Mouse (Mus musculus) thymus, postnatal 25 days (tissue): ENCODE data around the gene Stambpl1.

ENCODE experiments used
- DNase-seq: peaks from one replicate; pipeline ENCODE4 v3.0.0; 2022

The Stambpl1 gene

GRCm38 (mm10) chr19:34241247-34241915 is 49.4 kb downstream of the Stambpl1 start:
- DNase-seq, result no peak

GRCm38 (mm10) chr19:34242925-34243324 is 50.9 kb downstream of the Stambpl1 start:
- DNase-seq, result no peak

GRCm38 (mm10) chr19:34244056-34244455 is 52.0 kb downstream of the Stambpl1 start:
- DNase-seq, result peak; percentile 71

- no peak for DNase-seq
These were observed 56.5 kb downstream of the Stambpl1 start for GRCm38 (mm10) chr19:34248558-34248957.

- no peak for DNase-seq
These were observed 58.6 kb downstream of the Stambpl1 start for GRCm38 (mm10) chr19:34250621-34251020.

- DNase-seq, result no peak
These were observed 59.9 kb downstream of the Stambpl1 start for GRCm38 (mm10) chr19:34251900-34252299.

GRCm38 (mm10) chr19:34252450-34252849 is 60.4 kb downstream of the Stambpl1 start:
- no peak for DNase-seq

GRCm38 (mm10) chr19:34254101-34254879 is 62.3 kb downstream of the Stambpl1 start:
- DNase-seq, result peak; percentile 36

GRCm38 (mm10) chr19:34254880-34255681 is 63.1 kb downstream of the Stambpl1 start, which contains the start of gene Acta2:
TSS of gene Acta2 (minus strand) at chr19:34255590.
- DNase-seq, result no peak

GRCm38 (mm10) chr19:34256149-34256548 is 64.1 kb downstream of the Stambpl1 start:
- DNase-seq, result no peak

- no peak for DNase-seq
These were observed 64.9 kb downstream of the Stambpl1 start for GRCm38 (mm10) chr19:34256936-34257335.

- DNase-seq, result no peak
These were observed 70.4 kb downstream of the Stambpl1 start for GRCm38 (mm10) chr19:34262273-34262974.

GRCm38 (mm10) chr19:34265604-34266193 is 73.7 kb downstream of the Stambpl1 start:
- no peak for DNase-seq

GRCm38 (mm10) chr19:34268991-34269390 is 77.0 kb downstream of the Stambpl1 start:
- no peak for DNase-seq

GRCm38 (mm10) chr19:34270106-34270726 is 78.2 kb downstream of the Stambpl1 start:
- DNase-seq, result no peak

GRCm38 (mm10) chr19:34270824-34271464 is 78.9 kb downstream of the Stambpl1 start:
- DNase-seq, result no peak

- no peak for DNase-seq
These were observed 81.0 kb downstream of the Stambpl1 start for GRCm38 (mm10) chr19:34273073-34273472.

- no peak for DNase-seq
These were observed 86.0 kb downstream of the Stambpl1 start for GRCm38 (mm10) chr19:34278078-34278477.

GRCm38 (mm10) chr19:34283614-34284013 is 91.6 kb downstream of the Stambpl1 start:
- no peak for DNase-seq

GRCm38 (mm10) chr19:34284383-34284782 is 92.4 kb downstream of the Stambpl1 start:
- no peak for DNase-seq

GRCm38 (mm10) chr19:34284826-34285225 is 92.8 kb downstream of the Stambpl1 start:
- no peak for DNase-seq
